Mouse (Mus musculus) intestine, embryonic 14.5 days (tissue): ENCODE data around the gene Cyp46a1. TPM values are rescaled to one million over a fixed set of nuclear protein-coding genes. Genes with fewer than 3 reads are reported as not detected.
A peak's percentile ranks its signal among the peaks of the same experiment; 100 is the strongest.

Experiments
- ATAC-seq: fragments of 200-750 bp; cut with Nextera tagmentation; replicated peaks from 2 replicates; pipeline ENCODE4 v1.8.0; 2017; ENCODE audit warnings: low read depth, moderate number of reproducible peaks, moderate TSS enrichment, moderate library complexity; ENCODE audit not compliant: low FRiP score, low TSS enrichment
- DNase-seq: peaks from one replicate; pipeline ENCODE4 v3.0.0-alpha.2; 2018; ENCODE audit warnings: low spot score
- H3K27ac ChIP-seq: fragments of 300-500 bp; sonication (generic); 2 replicates; pipeline ENCODE4 v1.5.1; 2014; ENCODE audit warnings: low read depth, mild to moderate bottlenecking, control low read depth
- H3K27me3 ChIP-seq: fragments of 300-500 bp; sonication (generic); replicated peaks from 2 replicates; pipeline ENCODE4 v1.6.1; 2014; ENCODE audit warnings: low read length, control low read depth; ENCODE audit not compliant: control insufficient read depth, insufficient read depth
- H3K36me3 ChIP-seq: fragments of 300-500 bp; sonication (generic); 2 replicates; pipeline ENCODE4 v1.6.1; 2014; ENCODE audit warnings: low read length, control low read depth; ENCODE audit not compliant: control insufficient read depth, insufficient read depth
- H3K4me1 ChIP-seq: fragments of 300-500 bp; sonication (generic); replicated peaks from 2 replicates; pipeline ENCODE4 v1.6.1; 2014; ENCODE audit warnings: low read length, control low read depth, mixed read lengths; ENCODE audit not compliant: control insufficient read depth, insufficient read depth
- H3K4me2 ChIP-seq: fragments of 300-500 bp; sonication (generic); 2 replicates; pipeline ENCODE4 v1.6.1; 2014; ENCODE audit warnings: low read length
- H3K4me3 ChIP-seq: fragments of 300-500 bp; sonication (generic); 2 replicates; pipeline ENCODE4 v1.5.1; 2014; ENCODE audit warnings: low read depth, low read length, control low read depth, mixed read lengths
- H3K9ac ChIP-seq: fragments of 300-500 bp; sonication (generic); 2 replicates; pipeline ENCODE4 v1.6.1; 2014; ENCODE audit warnings: mild to moderate bottlenecking, low read length
- H3K9me3 ChIP-seq: fragments of 300-500 bp; sonication (generic); 2 replicates; pipeline ENCODE4 v1.6.1; 2016; ENCODE audit warnings: low read length, control low read depth; ENCODE audit not compliant: control insufficient read depth
- WGBS: fragments of 180-500 bp; shearing (Covaris S2); extraction: QIAGEN DNeasy Blood & Tissue Kit; methylation state at CpG from one replicate; pipeline ENCODE4 v1.1.7; 2014; 5-methylcytosine and 5-hydroxymethylcytosine counted together
- polyA plus RNA-seq: library from polyadenylated mRNA; unstranded; fragments of >200 nt; fragmentation: Nextera tagmentation; extraction: Ambion mirVana; gene quantifications from 2 replicates; pipeline ENCODE4 v1.2.1, GENCODE M21; 2014

Cyp46a1 gene
- polyA plus RNA-seq, 1 experiment from 2014 or later = 4.7 TPM

DNA sequence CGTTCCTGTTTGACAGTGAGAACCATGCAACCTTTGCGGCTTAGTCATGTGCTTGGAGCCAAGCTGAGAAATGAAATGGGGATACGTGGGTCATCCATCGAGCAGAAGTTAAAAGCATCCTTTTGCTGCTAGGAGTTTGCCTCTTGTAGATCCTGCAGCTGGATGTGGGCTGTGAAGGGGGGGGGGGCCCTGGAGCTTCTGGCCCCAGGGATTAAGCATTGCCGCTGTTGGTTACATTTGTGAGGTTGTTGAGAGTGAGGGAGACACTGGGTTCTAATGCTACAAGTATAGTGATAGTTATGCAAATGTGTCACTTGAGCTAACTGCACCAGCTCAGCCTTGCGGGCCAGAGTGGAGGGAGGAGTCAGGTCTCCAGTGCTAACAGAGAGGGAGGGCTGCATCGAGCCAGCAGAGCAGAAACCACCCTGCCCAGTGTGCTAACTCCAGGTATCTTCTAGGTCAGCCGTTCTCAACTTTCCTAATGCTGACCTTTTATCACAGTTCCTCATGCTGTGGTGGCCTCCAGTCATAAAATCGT lies 16.9 kb upstream of the Cyp46a1 start:
- ATAC-seq = no peak

DNA sequence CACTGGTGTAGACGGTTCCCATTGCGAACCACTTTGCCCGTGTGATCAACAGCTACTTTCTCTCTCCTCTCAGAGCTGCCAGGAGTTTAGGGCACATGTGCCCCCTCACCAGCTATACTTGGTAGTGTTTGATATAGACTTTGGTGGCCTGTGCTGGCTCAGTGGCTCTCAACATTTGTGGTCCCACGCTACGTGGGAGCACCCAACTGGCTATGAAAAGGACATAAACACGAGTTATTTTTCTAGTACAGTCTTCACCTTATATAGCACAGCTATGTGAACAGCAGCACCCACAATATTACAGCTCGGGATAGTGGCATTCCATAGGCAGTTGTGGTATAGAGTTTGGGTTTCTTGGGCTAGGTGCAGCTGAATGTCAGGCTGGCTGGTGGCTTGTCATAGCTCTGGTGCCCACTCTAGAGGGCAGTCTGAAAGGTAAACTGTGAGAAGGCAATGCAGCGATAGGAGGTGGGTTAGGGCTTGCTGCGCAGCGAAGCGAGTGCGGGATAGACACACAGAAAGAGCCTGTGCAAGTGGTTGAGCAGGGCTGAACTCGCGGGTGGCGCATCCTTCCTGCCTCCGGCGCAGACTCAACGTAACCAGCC lies 16.3 kb upstream of the Cyp46a1 start:
- Histone ChIP-seq H3K27ac (no peak overlapping the region), H3K9ac (no peak overlapping the region), H3K4me2 (peak overlapping the region; percentile 9; the same call in 1 of the 2 replicates), H3K9me3 (no peaks in the 10 kb centered on the region), H3K36me3 (no peaks in the 10 kb centered on the region), H3K4me3 (peak overlapping the region; percentile 14), H3K4me1 (no peaks in the 10 kb centered on the region), H3K27me3 (peaks cover 62% of the 10 kb centered on the region)
- ATAC-seq (no peak), DNase-seq (no peak)
- WGBS = 16% methylated on average over 18 of the region's 18 CpGs

More for the DNA sequence above, 16.9 kb upstream of the Cyp46a1 start:
- no peaks in the 10 kb centered on the region for H3K36me3 ChIP-seq
- H3K9me3 ChIP-seq = no peaks in the 10 kb centered on the region
- H3K4me1 ChIP-seq = no peaks in the 10 kb centered on the region
- no peak overlapping the region for H3K9ac ChIP-seq
- WGBS = 15% methylated on average over 9 of the region's 9 CpGs
- H3K27ac ChIP-seq = no peak overlapping the region
- no peak for DNase-seq
- H3K27me3 ChIP-seq = peaks cover 62% of the 10 kb centered on the region
- no peak overlapping the region for H3K4me2 ChIP-seq
- H3K4me3 ChIP-seq = no peak overlapping the region

DNA sequence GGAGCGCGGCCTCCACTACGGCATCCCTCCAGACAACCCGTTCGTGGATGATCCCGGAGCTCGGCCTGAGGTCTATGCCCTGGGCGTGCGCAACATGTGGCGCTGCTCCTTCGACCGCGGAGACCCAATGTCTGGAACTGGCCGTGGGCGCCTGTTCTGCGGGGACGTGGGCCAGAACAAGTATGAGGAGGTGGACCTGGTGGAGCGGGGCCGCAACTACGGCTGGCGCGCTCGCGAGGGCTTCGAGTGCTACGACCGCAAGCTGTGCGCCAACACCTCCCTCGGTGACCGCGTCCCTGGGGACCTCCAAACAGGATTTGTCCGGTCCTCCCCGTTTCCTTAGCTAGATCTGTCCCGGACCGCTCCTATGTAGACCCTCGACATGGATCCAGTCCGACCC lies 15.7 kb upstream of the Cyp46a1 start:
- H3K27ac ChIP-seq = no peak overlapping the region
- DNase-seq (no peak), ATAC-seq (no peak)
- H3K4me2 ChIP-seq = peak overlapping the region; percentile 9; the same call in 1 of the 2 replicates
- no peaks in the 10 kb centered on the region for H3K36me3 ChIP-seq
- WGBS = 10% methylated on average over 37 of the region's 37 CpGs
- peaks cover 62% of the 10 kb centered on the region for H3K27me3 ChIP-seq
- no peak overlapping the region for H3K9ac ChIP-seq
- H3K4me1 ChIP-seq = no peaks in the 10 kb centered on the region
- no peaks in the 10 kb centered on the region for H3K9me3 ChIP-seq
- peak overlapping the region; percentile 14 for H3K4me3 ChIP-seq

DNA sequence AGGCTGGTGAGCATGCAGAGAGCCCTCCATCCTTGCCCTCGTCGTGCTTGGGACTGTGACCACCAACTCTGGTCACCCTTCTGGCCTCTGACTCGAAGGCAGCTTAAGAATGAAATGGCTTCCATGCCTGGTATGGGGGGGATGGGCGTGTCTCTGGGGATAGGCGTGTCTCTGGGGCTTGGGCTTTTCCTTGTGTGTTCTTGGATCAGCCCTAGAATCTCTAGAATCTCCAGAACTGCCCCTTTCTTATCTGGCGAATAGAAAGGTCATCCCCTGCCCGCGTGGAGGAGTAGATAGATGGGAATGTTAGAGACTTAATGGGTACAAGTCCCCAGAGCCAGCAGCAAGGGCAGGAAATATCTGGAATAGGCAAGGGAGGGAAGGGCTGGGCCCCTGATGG lies 14.1 kb upstream of the Cyp46a1 start:
- Histone ChIP-seq H3K36me3 (no peaks in the 10 kb centered on the region), H3K27ac (no peak overlapping the region), H3K4me1 (no peaks in the 10 kb centered on the region), H3K27me3 (peaks cover 62% of the 10 kb centered on the region), H3K4me2 (no peak overlapping the region), H3K4me3 (no peak overlapping the region), H3K9ac (no peak overlapping the region), H3K9me3 (no peaks in the 10 kb centered on the region)
- DNase-seq (no peak), ATAC-seq (no peak)
- WGBS = 13% methylated on average over 8 of the region's 8 CpGs

- Histone ChIP-seq H3K4me1 (peaks cover 13% of the 10 kb centered on the region; the same call in 1 of the 2 replicates), H3K27me3 (peaks cover 47% of the 10 kb centered on the region), H3K4me2 (no peak overlapping the region), H3K27ac (no peak overlapping the region), H3K36me3 (no peaks in the 10 kb centered on the region), H3K9me3 (no peaks in the 10 kb centered on the region), H3K9ac (no peak overlapping the region), H3K4me3 (no peak overlapping the region)
- DNase-seq (no peak), ATAC-seq (no peak)
- 55% methylated on average over 5 of the region's 5 CpGs for WGBS
Measured at GRCm38 (mm10) chr12:108326401-108326800, 7.8 kb upstream of the Cyp46a1 start.

- ATAC-seq = peak; percentile 21; the same call in 1 of the 2 replicates
- DNase-seq = peak; percentile 67
- H3K27me3 ChIP-seq = peaks cover 45% of the 10 kb centered on the region
- H3K27ac ChIP-seq = no peak overlapping the region
- H3K4me1 ChIP-seq = peaks cover 13% of the 10 kb centered on the region; the same call in 1 of the 2 replicates
- WGBS = under 1% methylated on average over 66 of the region's 66 CpGs
- peak overlapping the region; percentile 70 for H3K4me2 ChIP-seq
- peak overlapping the region; percentile 37 for H3K4me3 ChIP-seq
- no peaks in the 10 kb centered on the region for H3K36me3 ChIP-seq
- no peaks in the 10 kb centered on the region for H3K9me3 ChIP-seq
- H3K9ac ChIP-seq = 0 out of 2 replicates have a peak overlapping the region, but pooled peaks have one; percentile 17
Measured at GRCm38 (mm10) chr12:108327889-108328491, 6.2 kb upstream of the Cyp46a1 start.

DNA sequence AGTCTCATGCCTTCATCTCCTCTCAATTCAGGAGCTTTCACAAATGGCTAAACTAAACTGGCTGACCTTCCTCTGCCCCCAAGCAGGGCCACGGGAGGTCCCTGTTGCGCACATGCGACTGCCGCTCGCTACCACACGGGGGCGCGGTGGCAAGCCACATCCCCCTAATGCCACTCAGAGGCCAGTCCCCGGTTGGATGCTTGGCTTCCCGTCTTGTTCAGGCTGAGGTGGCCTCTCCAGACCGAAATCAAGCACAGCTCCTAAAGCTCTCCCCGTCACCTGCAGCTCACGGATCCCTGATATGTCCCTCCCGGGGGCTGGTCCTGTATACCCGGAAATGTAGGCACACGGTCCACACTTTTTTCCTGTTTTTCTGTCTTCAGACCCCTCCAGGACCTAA lies 1.1 kb upstream of the Cyp46a1 start:
- H3K4me2 ChIP-seq = peak overlapping the region; percentile 98
- peak overlapping the region; percentile 27; the same call in 1 of the 2 replicates for H3K27ac ChIP-seq
- DNase-seq (peak; percentile 93), ATAC-seq (peak; percentile 54)
- H3K9me3 ChIP-seq = no peaks in the 10 kb centered on the region
- peaks cover 20% of the 10 kb centered on the region for H3K4me1 ChIP-seq
- H3K36me3 ChIP-seq = no peaks in the 10 kb centered on the region
- under 1% methylated on average over 16 of the region's 16 CpGs for WGBS
- peaks cover 32% of the 10 kb centered on the region for H3K27me3 ChIP-seq
- peak overlapping the region; percentile 65 for H3K4me3 ChIP-seq
- peak overlapping the region; percentile 38 for H3K9ac ChIP-seq

- no peaks in the 10 kb centered on the region for H3K9me3 ChIP-seq
- peak overlapping the region; percentile 27; the same call in 1 of the 2 replicates for H3K27ac ChIP-seq
- no peak for DNase-seq
- no peaks in the 10 kb centered on the region for H3K36me3 ChIP-seq
- ATAC-seq = peak; percentile 47
- peak overlapping the region; percentile 65 for H3K4me3 ChIP-seq
- H3K27me3 ChIP-seq = peaks cover 27% of the 10 kb centered on the region
- peaks cover 19% of the 10 kb centered on the region; the same call in 1 of the 2 replicates for H3K4me1 ChIP-seq
- WGBS = 1% methylated on average over 22 of the region's 22 CpGs
- H3K4me2 ChIP-seq = peak overlapping the region; percentile 98
- H3K9ac ChIP-seq = peak overlapping the region; percentile 38
Measured at GRCm38 (mm10) chr12:108333481-108333882, 699 bp upstream of the Cyp46a1 start.
